Mouse (Mus musculus) embryonic facial prominence, embryonic 11.5 days (tissue): ENCODE measurements around the gene Rap1a. TPM values are rescaled to one million over a fixed set of nuclear protein-coding genes. Genes with fewer than 3 reads are reported as not detected.

Source experiments
- ATAC-seq: fragments of 200-750 bp; cut with Nextera tagmentation; replicated peaks from 2 replicates; pipeline ENCODE4 v1.8.0; 2017; ENCODE audit warnings: low read depth; ENCODE audit not compliant: insufficient number of reproducible peaks, low FRiP score, low TSS enrichment
- DNase-seq: peaks from one replicate; pipeline ENCODE4 v3.0.0-alpha.2; 2015; ENCODE audit warnings: low spot score
- H3K27ac ChIP-seq: fragments of 300-500 bp; sonication (generic); replicated peaks from 2 replicates; pipeline ENCODE4 v1.5.1; 2014; ENCODE audit warnings: mild to moderate bottlenecking, low read depth, low read length, control low read depth
- H3K27me3 ChIP-seq: fragments of 300-500 bp; sonication (generic); 2 replicates; pipeline ENCODE4 v1.6.1; 2014; ENCODE audit warnings: mild to moderate bottlenecking, low read length, moderate library complexity, mixed read lengths; ENCODE audit not compliant: control insufficient read depth, insufficient read depth
- H3K36me3 ChIP-seq: fragments of 300-500 bp; sonication (generic); replicated peaks from 2 replicates; pipeline ENCODE4 v1.6.1; 2014; ENCODE audit warnings: low read depth, mild to moderate bottlenecking, low read length, moderate library complexity, mixed read lengths; ENCODE audit not compliant: control insufficient read depth, insufficient read depth
- H3K4me1 ChIP-seq: fragments of 300-500 bp; sonication (generic); 2 replicates; pipeline ENCODE4 v1.6.1; 2014; ENCODE audit warnings: low read length, mixed read lengths; ENCODE audit not compliant: control insufficient read depth, insufficient read depth
- H3K4me2 ChIP-seq: fragments of 300-500 bp; sonication (generic); 2 replicates; pipeline ENCODE4 v1.6.1; 2014; ENCODE audit warnings: low read depth, mild to moderate bottlenecking, control low read depth, low read length, moderate library complexity
- H3K4me3 ChIP-seq: fragments of 300-500 bp; sonication (generic); 2 replicates; pipeline ENCODE4 v1.5.1; 2014; ENCODE audit warnings: low read depth, low read length, control low read depth
- H3K9ac ChIP-seq: fragments of 300-500 bp; sonication (generic); replicated peaks from 2 replicates; pipeline ENCODE4 v1.6.1; 2014; ENCODE audit warnings: mild to moderate bottlenecking, control low read depth, low read length
- H3K9me3 ChIP-seq: fragments of 300-500 bp; sonication (generic); replicated peaks from 2 replicates; pipeline ENCODE4 v1.6.1; 2016; ENCODE audit warnings: mild to moderate bottlenecking, low read length, inconsistent platforms, mixed read lengths; ENCODE audit not compliant: control insufficient read depth
- WGBS: fragments of 180-500 bp; shearing (Covaris S2); extraction: QIAGEN DNeasy Blood & Tissue Kit; methylation state at CpG from one replicate; pipeline ENCODE4 v1.1.7; 2014; 5-methylcytosine and 5-hydroxymethylcytosine counted together
- polyA plus RNA-seq: library from polyadenylated mRNA; unstranded; fragments of >200 nt; fragmentation: Nextera tagmentation; extraction: Ambion mirVana; gene quantifications from 2 replicates; pipeline ENCODE4 v1.2.1, GENCODE M21; 2014

The Rap1a gene
- polyA plus RNA-seq, 1 experiment from 2014 or later, result 88.7 TPM

GRCm38 (mm10) chr3:105771534-105771933 is 29.6 kb downstream of the Rap1a start:
- no peak overlapping the region for H3K4me3 ChIP-seq
- H3K27me3 ChIP-seq, result no peaks in the 10 kb centered on the region
- ATAC-seq (no peak), DNase-seq (no peak)
- H3K4me1 ChIP-seq, result no peaks in the 10 kb centered on the region
- H3K4me2 ChIP-seq, result no peak overlapping the region
- H3K36me3 ChIP-seq, result no peaks in the 10 kb centered on the region
- no peak overlapping the region for H3K9ac ChIP-seq
- no peaks in the 10 kb centered on the region for H3K9me3 ChIP-seq
- no peak overlapping the region for H3K27ac ChIP-seq

GRCm38 (mm10) chr3:105770836-105771235 is 30.3 kb downstream of the Rap1a start:
- ATAC-seq, result no peak
- Histone ChIP-seq H3K4me3 (no peak overlapping the region), H3K9me3 (no peaks in the 10 kb centered on the region), H3K36me3 (no peaks in the 10 kb centered on the region), H3K27me3 (no peaks in the 10 kb centered on the region), H3K4me1 (no peaks in the 10 kb centered on the region), H3K27ac (no peak overlapping the region), H3K4me2 (no peak overlapping the region), H3K9ac (no peak overlapping the region)
- DNase-seq, result no peak
- 93% methylated on average over 1 of the region's 1 CpGs for WGBS

GRCm38 (mm10) chr3:105769380-105769779 is 31.8 kb downstream of the Rap1a start:
- no peak for ATAC-seq
- no peaks in the 10 kb centered on the region for H3K4me1 ChIP-seq
- no peaks in the 10 kb centered on the region for H3K9me3 ChIP-seq
- no peak overlapping the region for H3K4me2 ChIP-seq
- no peaks in the 10 kb centered on the region for H3K36me3 ChIP-seq
- H3K27ac ChIP-seq, result no peak overlapping the region
- no peak overlapping the region for H3K9ac ChIP-seq
- 88% methylated on average over 2 of the region's 2 CpGs for WGBS
- H3K4me3 ChIP-seq, result no peak overlapping the region
- DNase-seq, result no peak
- H3K27me3 ChIP-seq, result no peaks in the 10 kb centered on the region

- Histone ChIP-seq H3K9me3 (no peaks in the 10 kb centered on the region), H3K36me3 (no peaks in the 10 kb centered on the region), H3K27ac (no peak overlapping the region), H3K4me3 (no peak overlapping the region), H3K27me3 (no peaks in the 10 kb centered on the region), H3K4me1 (no peaks in the 10 kb centered on the region), H3K4me2 (no peak overlapping the region), H3K9ac (no peak overlapping the region)
- DNase-seq, result no peak
- no peak for ATAC-seq
- 92% methylated on average over 6 of the region's 6 CpGs for WGBS
Observed at GRCm38 (mm10) chr3:105768529-105768928, 32.6 kb downstream of the Rap1a start.

- no peaks in the 10 kb centered on the region for H3K4me1 ChIP-seq
- no peak overlapping the region for H3K4me3 ChIP-seq
- no peak overlapping the region for H3K4me2 ChIP-seq
- DNase-seq (no peak), ATAC-seq (no peak)
- WGBS, result 76% methylated on average over 4 of the region's 4 CpGs
- H3K27ac ChIP-seq, result no peak overlapping the region
- H3K27me3 ChIP-seq, result no peaks in the 10 kb centered on the region
- H3K9ac ChIP-seq, result no peak overlapping the region
- H3K9me3 ChIP-seq, result no peaks in the 10 kb centered on the region
- H3K36me3 ChIP-seq, result no peaks in the 10 kb centered on the region
Observed at GRCm38 (mm10) chr3:105763132-105763851, 37.8 kb downstream of the Rap1a start.

GRCm38 (mm10) chr3:105760063-105760462 is 41.1 kb downstream of the Rap1a start:
- Histone ChIP-seq H3K9me3 (no peaks in the 10 kb centered on the region), H3K4me2 (no peak overlapping the region), H3K36me3 (no peaks in the 10 kb centered on the region), H3K27ac (no peak overlapping the region), H3K9ac (no peak overlapping the region), H3K4me3 (no peak overlapping the region), H3K27me3 (no peaks in the 10 kb centered on the region), H3K4me1 (no peaks in the 10 kb centered on the region)
- DNase-seq, result no peak
- ATAC-seq, result no peak
- WGBS, result 93% methylated on average over 3 of the region's 3 CpGs

GRCm38 (mm10) chr3:105758658-105759057 is 42.5 kb downstream of the Rap1a start:
- Histone ChIP-seq H3K4me2 (no peak overlapping the region), H3K9me3 (no peaks in the 10 kb centered on the region), H3K9ac (no peak overlapping the region), H3K27ac (no peak overlapping the region), H3K4me1 (no peaks in the 10 kb centered on the region), H3K36me3 (no peaks in the 10 kb centered on the region), H3K4me3 (no peak overlapping the region), H3K27me3 (no peaks in the 10 kb centered on the region)
- DNase-seq (no peak), ATAC-seq (no peak)
- 85% methylated on average over 4 of the region's 4 CpGs for WGBS

GRCm38 (mm10) chr3:105758098-105758497 is 43.0 kb downstream of the Rap1a start:
- Histone ChIP-seq H3K9ac (no peak overlapping the region), H3K27me3 (no peaks in the 10 kb centered on the region), H3K4me1 (no peaks in the 10 kb centered on the region), H3K36me3 (no peaks in the 10 kb centered on the region), H3K4me2 (no peak overlapping the region), H3K9me3 (no peaks in the 10 kb centered on the region), H3K27ac (no peak overlapping the region), H3K4me3 (no peak overlapping the region)
- ATAC-seq, result no peak
- DNase-seq, result no peak
